Mouse (Mus musculus): Measurements from ENCODE around the gene Taar1. TPM values are rescaled to one million over a fixed set of nuclear protein-coding genes. Genes with fewer than 3 reads are reported as not detected.

Taar1 gene
- not detected in 2 replicates for polyA plus RNA-seq (2015; fragmentation: Nextera tagmentation; extraction: Ambion mirVana)

DNA sequence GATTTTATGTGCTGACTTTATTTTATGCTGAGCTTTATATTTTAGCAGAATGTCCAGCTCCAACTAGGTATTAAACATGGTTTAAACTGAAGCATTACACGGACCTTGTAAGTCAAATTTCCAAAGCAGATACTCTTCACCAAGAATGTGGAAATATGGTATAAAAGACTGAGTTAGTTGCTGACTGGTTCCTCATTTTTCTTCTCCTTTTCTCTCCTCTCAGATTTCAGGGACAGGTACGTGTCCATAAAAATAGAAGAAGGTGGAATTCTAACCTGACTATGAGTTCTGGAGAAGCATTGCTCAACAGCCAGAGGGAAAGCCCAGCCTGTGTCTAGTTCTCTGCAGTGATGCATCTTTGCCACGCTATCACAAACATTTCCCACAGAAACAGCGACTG is at the start of gene Taar1:
TSS of gene Taar1 (plus strand) at position 301 of the 400 bp plus-strand sequence.
- no peak within 1 kb of the TSS for H3K27ac ChIP-seq (ENCODE audit: low read depth)
- H3K9me3 ChIP-seq (ENCODE audit: low read length): no peaks in the 10 kb centered on the region
- no peak within 1 kb of the TSS for H3K9ac ChIP-seq (replicated peaks)
- H3K4me3 ChIP-seq (ENCODE audit: low read depth, low read length): no peak within 1 kb of the TSS
- DNase-seq (no peak), ATAC-seq (no peak)
- no peaks in the 10 kb centered on the region for H3K36me3 ChIP-seq (replicated peaks; ENCODE audit: insufficient read depth, low read length)
- no peak within 1 kb of the TSS for H3K4me2 ChIP-seq (ENCODE audit: low read depth, low read length)
- no peaks in the 10 kb centered on the region for H3K4me1 ChIP-seq (ENCODE audit: insufficient read depth)
- H3K27me3 ChIP-seq (ENCODE audit: insufficient read depth, low read length): no peaks in the 10 kb centered on the region
- TF ChIP-seq CTCF (IDR thresholded peaks at IDR 0.05; ENCODE audit: low read depth) (no peak), EP300 (IDR thresholded peaks at IDR 0.05; ENCODE audit: low read depth) (no peak)
- 71% methylated on average over 4 of the region's 4 CpGs for WGBS (ENCODE audit: insufficient replicate concordance)

GRCm38 (mm10) chr10:23880695-23881094 is 39.5 kb upstream of the Taar1 start:
- Histone ChIP-seq H3K27ac (ENCODE audit: low read depth) (no peak overlapping the region), H3K4me2 (ENCODE audit: low read depth, low read length) (no peak overlapping the region), H3K4me3 (ENCODE audit: low read depth, low read length) (no peak overlapping the region), H3K9ac (replicated peaks) (no peak overlapping the region), H3K27me3 (ENCODE audit: insufficient read depth, low read length) (no peaks in the 10 kb centered on the region), H3K36me3 (replicated peaks; ENCODE audit: insufficient read depth, low read length) (no peaks in the 10 kb centered on the region), H3K9me3 (ENCODE audit: low read length) (no peaks in the 10 kb centered on the region), H3K4me1 (ENCODE audit: insufficient read depth) (no peaks in the 10 kb centered on the region)
- ATAC-seq (no peak), DNase-seq (no peak)
- peak; percentile 45; the same call in 1 of the 2 replicates for TF ChIP-seq CTCF (IDR thresholded peaks at IDR 0.05; ENCODE audit: low read depth)
- TF ChIP-seq EP300 (IDR thresholded peaks at IDR 0.05; ENCODE audit: low read depth): no peak
- 77% methylated on average over 6 of the region's 6 CpGs for WGBS (ENCODE audit: insufficient replicate concordance)

- Histone ChIP-seq H3K9me3 (ENCODE audit: low read length) (no peaks in the 10 kb centered on the region), H3K4me3 (ENCODE audit: low read depth, low read length) (no peak overlapping the region), H3K27me3 (ENCODE audit: insufficient read depth, low read length) (no peaks in the 10 kb centered on the region), H3K36me3 (replicated peaks; ENCODE audit: insufficient read depth, low read length) (no peaks in the 10 kb centered on the region), H3K4me1 (ENCODE audit: insufficient read depth) (no peaks in the 10 kb centered on the region), H3K27ac (ENCODE audit: low read depth) (peak overlapping the region; percentile 81), H3K9ac (replicated peaks) (no peak overlapping the region), H3K4me2 (ENCODE audit: low read depth, low read length) (no peak overlapping the region)
- 51% methylated on average over 1 of the region's 1 CpGs for WGBS (ENCODE audit: insufficient replicate concordance)
- DNase-seq (no peak), ATAC-seq (peak; percentile 87)
- TF ChIP-seq CTCF (IDR thresholded peaks at IDR 0.05; ENCODE audit: low read depth): no peak
- peak; percentile 64; the same call in 1 of the 2 replicates for TF ChIP-seq EP300 (IDR thresholded peaks at IDR 0.05; ENCODE audit: low read depth)
These were observed 35.2 kb upstream of the Taar1 start for GRCm38 (mm10) chr10:23884910-23885309.

DNA sequence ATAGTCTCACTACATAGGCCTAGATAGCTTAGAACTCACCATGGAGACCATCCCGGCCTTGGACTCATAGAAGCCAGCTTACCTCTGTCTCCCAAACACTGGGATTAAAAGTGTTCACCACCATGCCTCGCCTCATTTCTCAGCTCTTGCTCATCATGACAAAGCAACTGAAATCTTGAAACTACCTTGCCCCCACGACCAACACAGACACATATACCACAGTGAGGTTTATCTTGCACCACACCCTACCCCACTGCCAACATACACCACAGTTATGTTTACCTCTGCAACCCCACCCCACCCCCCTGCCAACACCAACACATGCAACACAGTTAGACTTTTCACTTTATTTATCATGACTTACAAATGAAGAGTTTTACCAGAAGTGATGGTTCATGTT is 34.1 kb upstream of the Taar1 start:
- H3K4me2 ChIP-seq (ENCODE audit: low read depth, low read length): no peak overlapping the region
- H3K27ac ChIP-seq (ENCODE audit: low read depth): no peak overlapping the region; the same call in 1 of the 2 replicates
- no peak overlapping the region for H3K9ac ChIP-seq (replicated peaks)
- TF ChIP-seq EP300 (IDR thresholded peaks at IDR 0.05; ENCODE audit: low read depth) (no peak), CTCF (IDR thresholded peaks at IDR 0.05; ENCODE audit: low read depth) (no peak)
- H3K27me3 ChIP-seq (ENCODE audit: insufficient read depth, low read length): no peaks in the 10 kb centered on the region
- no peaks in the 10 kb centered on the region for H3K9me3 ChIP-seq (ENCODE audit: low read length)
- no peaks in the 10 kb centered on the region for H3K36me3 ChIP-seq (replicated peaks; ENCODE audit: insufficient read depth, low read length)
- DNase-seq (no peak), ATAC-seq (no peak)
- no peaks in the 10 kb centered on the region for H3K4me1 ChIP-seq (ENCODE audit: insufficient read depth)
- no peak overlapping the region for H3K4me3 ChIP-seq (ENCODE audit: low read depth, low read length)
- WGBS (ENCODE audit: insufficient replicate concordance): 52% methylated on average over 3 of the region's 3 CpGs

DNA sequence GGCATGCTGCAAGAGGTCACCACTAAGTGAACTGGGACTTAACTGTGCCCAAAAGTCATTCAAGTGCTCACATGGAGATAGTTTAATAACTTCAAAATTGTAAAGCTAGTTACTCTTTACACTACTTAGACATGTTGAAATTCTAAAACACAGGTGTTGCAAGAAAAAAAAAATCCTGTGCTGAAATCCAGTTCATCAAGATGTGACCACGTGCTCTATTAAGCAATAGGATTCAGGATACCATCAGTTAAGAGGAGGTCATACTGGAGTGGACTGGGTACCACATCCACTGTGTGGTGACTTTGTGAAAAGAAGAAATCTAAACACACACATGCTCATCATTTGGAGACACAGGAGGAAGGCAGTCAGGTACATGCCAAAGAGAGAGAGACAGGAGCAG is 27.2 kb upstream of the Taar1 start:
- H3K4me1 ChIP-seq (ENCODE audit: insufficient read depth): no peaks in the 10 kb centered on the region; the same call in 1 of the 2 replicates
- no peak overlapping the region for H3K9ac ChIP-seq (replicated peaks)
- no peak overlapping the region for H3K27ac ChIP-seq (ENCODE audit: low read depth)
- no peak for DNase-seq
- ATAC-seq: peak; percentile 73
- H3K27me3 ChIP-seq (ENCODE audit: insufficient read depth, low read length): no peaks in the 10 kb centered on the region
- WGBS (ENCODE audit: insufficient replicate concordance): 64% methylated on average over 1 of the region's 1 CpGs
- no peaks in the 10 kb centered on the region for H3K9me3 ChIP-seq (ENCODE audit: low read length)
- H3K4me3 ChIP-seq (ENCODE audit: low read depth, low read length): no peak overlapping the region
- H3K4me2 ChIP-seq (ENCODE audit: low read depth, low read length): no peak overlapping the region
- no peaks in the 10 kb centered on the region for H3K36me3 ChIP-seq (replicated peaks; ENCODE audit: insufficient read depth, low read length)
- TF ChIP-seq EP300 (IDR thresholded peaks at IDR 0.05; ENCODE audit: low read depth) (no peak), CTCF (IDR thresholded peaks at IDR 0.05; ENCODE audit: low read depth) (no peak)

GRCm38 (mm10) chr10:23894601-23895349 is 25.4 kb upstream of the Taar1 start, which contains the start of gene Vnn1:
Gene Vnn1, plus strand, starts transcription at chr10:23894688.
- H3K4me2 ChIP-seq (ENCODE audit: low read depth, low read length): peak within 1 kb of the TSS; percentile 55
- TF ChIP-seq EP300 (IDR thresholded peaks at IDR 0.05; ENCODE audit: low read depth): no peak
- TF ChIP-seq CTCF (IDR thresholded peaks at IDR 0.05; ENCODE audit: low read depth): no peak
- H3K27me3 ChIP-seq (ENCODE audit: insufficient read depth, low read length): no peaks in the 10 kb centered on the region
- H3K4me1 ChIP-seq (ENCODE audit: insufficient read depth): no peaks in the 10 kb centered on the region; the same call in 1 of the 2 replicates
- ATAC-seq (no peak), DNase-seq (no peak)
- no peaks in the 10 kb centered on the region for H3K9me3 ChIP-seq (ENCODE audit: low read length)
- H3K4me3 ChIP-seq (ENCODE audit: low read depth, low read length): 0 out of 2 replicates have a peak within 1 kb of the TSS, but pooled peaks have one; percentile 4
- H3K9ac ChIP-seq (replicated peaks): 0 out of 2 replicates have a peak within 1 kb of the TSS, but pooled peaks have one; percentile 32
- H3K27ac ChIP-seq (ENCODE audit: low read depth): no peak within 1 kb of the TSS
- WGBS (ENCODE audit: insufficient replicate concordance): 30% methylated on average over 21 of the region's 21 CpGs
- H3K36me3 ChIP-seq (replicated peaks; ENCODE audit: insufficient read depth, low read length): no peaks in the 10 kb centered on the region
